Mouse (Mus musculus) heart, adult 2 months (tissue): Measurements from ENCODE around the gene Gcn1l1.

Experiments used
- CTCF ChIP-seq: fragments of 200-600 bp; IDR thresholded peaks from 2 replicates; pipeline ENCODE4 v1.8.1; 2022; ENCODE audit warnings: antibody characterized with exemption, mild to moderate bottlenecking, moderate library complexity
- EP300 ChIP-seq: fragments of 200-500 bp; IDR thresholded peaks from 2 replicates; pipeline ENCODE4 v1.6.1; 2011; ENCODE audit warnings: low read depth, low read length, control low read depth; ENCODE audit not compliant: insufficient read depth
- POLR2A ChIP-seq: fragments of 200-500 bp; IDR thresholded peaks from 2 replicates; pipeline ENCODE4 v1.6.1; 2011; ENCODE audit warnings: mild to moderate bottlenecking, low read depth, low read length, control low read depth; ENCODE audit not compliant: insufficient read depth

DNA sequence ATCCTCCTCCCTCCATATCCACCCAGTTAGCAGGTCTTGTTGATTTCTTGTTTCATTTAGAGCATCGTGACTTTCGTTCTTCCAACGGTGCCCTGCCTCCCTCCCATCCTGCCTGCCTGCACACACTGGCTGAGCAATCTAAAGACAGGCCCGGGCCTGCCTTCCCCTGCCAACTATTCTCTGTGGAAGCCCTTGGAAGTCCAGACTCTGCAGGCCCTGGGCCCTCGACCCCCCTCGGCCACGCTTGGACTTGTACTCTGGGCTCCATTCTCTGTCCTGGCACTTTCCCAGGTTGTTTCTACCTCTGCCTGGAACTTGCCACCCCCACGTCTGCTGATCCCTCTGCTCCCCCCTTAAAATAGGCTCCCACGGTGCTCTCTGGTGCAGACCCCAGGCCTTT, 39.1 kb upstream of the Gcn1l1 start:
- TF ChIP-seq POLR2A (no peak), CTCF (no peak), EP300 (no peak)
